Mouse (Mus musculus): ENCODE data around the gene Sec62. TPM values are rescaled to one million over a fixed set of nuclear protein-coding genes. Genes with fewer than 3 reads are reported as not detected.
"Not testable (repeated sequence)": the region's sequence is repeated elsewhere in the genome, so short reads cannot be mapped to it uniquely, and the experiment has no call there.

Gene Sec62
- polyA plus RNA-seq, 1 experiment: 113 TPM

GRCm38 (mm10) chr3:30831848-30832606 is 39.4 kb downstream of the Sec62 start:
- no peak for DNase-seq (ENCODE audit: extremely low spot score in 1 of 2, low spot score in 1 of 2)

- no peak for DNase-seq (ENCODE audit: extremely low spot score in 1 of 2, low spot score in 1 of 2)
Observed at GRCm38 (mm10) chr3:30833254-30833653, 40.6 kb downstream of the Sec62 start.

GRCm38 (mm10) chr3:30845755-30846154 is 53.1 kb downstream of the Sec62 start:
- DNase-seq (ENCODE audit: extremely low spot score in 1 of 2, low spot score in 1 of 2): no peak

- no peak for DNase-seq (ENCODE audit: extremely low spot score in 1 of 2, low spot score in 1 of 2)
Observed at GRCm38 (mm10) chr3:30847413-30847812, 54.7 kb downstream of the Sec62 start.

- no peak for DNase-seq (ENCODE audit: extremely low spot score in 1 of 2, low spot score in 1 of 2)
Observed at GRCm38 (mm10) chr3:30851422-30851821, 58.7 kb downstream of the Sec62 start.

- no peak for DNase-seq (ENCODE audit: extremely low spot score in 1 of 2, low spot score in 1 of 2)
Observed at GRCm38 (mm10) chr3:30853596-30853995, 60.9 kb downstream of the Sec62 start.

GRCm38 (mm10) chr3:30855604-30856458 is 63.2 kb downstream of the Sec62 start, which contains the start of gene Gpr160:
Gene Gpr160, plus strand, starts transcription at chr3:30855950.
- peak; percentile 16 to 64 for DNase-seq (ENCODE audit: extremely low spot score in 1 of 2, low spot score in 1 of 2)

- not testable (repeated sequence) for DNase-seq (ENCODE audit: extremely low spot score in 1 of 2, low spot score in 1 of 2)
Observed at GRCm38 (mm10) chr3:30859599-30859998, 66.9 kb downstream of the Sec62 start.

GRCm38 (mm10) chr3:30860705-30861104 is 68.0 kb downstream of the Sec62 start:
- no peak for DNase-seq (ENCODE audit: extremely low spot score in 1 of 2, low spot score in 1 of 2)

- DNase-seq (ENCODE audit: extremely low spot score in 1 of 2, low spot score in 1 of 2): no peak
Observed at GRCm38 (mm10) chr3:30863712-30864435, 71.2 kb downstream of the Sec62 start.

GRCm38 (mm10) chr3:30864640-30865039 is 72.0 kb downstream of the Sec62 start:
- no peak for DNase-seq (ENCODE audit: extremely low spot score in 1 of 2, low spot score in 1 of 2)

- no peak for DNase-seq (ENCODE audit: extremely low spot score in 1 of 2, low spot score in 1 of 2)
Observed at GRCm38 (mm10) chr3:30868176-30868575, 75.5 kb downstream of the Sec62 start.

- DNase-seq (ENCODE audit: extremely low spot score in 1 of 2, low spot score in 1 of 2): no peak
Observed at GRCm38 (mm10) chr3:30868625-30869024, 76.0 kb downstream of the Sec62 start.

GRCm38 (mm10) chr3:30869995-30870394 is 77.3 kb downstream of the Sec62 start:
- DNase-seq (ENCODE audit: extremely low spot score in 1 of 2, low spot score in 1 of 2): no peak

Other genes with a start within 250 kb of the Sec62 start
- 2.6 and 3.8 TPM in 2 replicates for gene Mecom, start 244.9 kb upstream of the Sec62 start, polyA plus RNA-seq (2012; rRNA removed)
- gene Actrt3, start 192.9 kb upstream of the Sec62 start, polyA plus RNA-seq (2012; rRNA removed): 0.62 and 0.74 TPM in 2 replicates
- 11.6 and 14.7 TPM in 2 replicates for gene Mynn, start 190.8 kb upstream of the Sec62 start, polyA plus RNA-seq (2012; rRNA removed)
- not detected in 2 replicates for gene Lrriq4, start 148.4 kb upstream of the Sec62 start, polyA plus RNA-seq (2012; rRNA removed)
- 0.08 and 0.11 TPM in 2 replicates for gene Lrrc34, start 145.0 kb upstream of the Sec62 start, polyA plus RNA-seq (2012; rRNA removed)
- not detected in 2 replicates for gene Lrrc31, start 93.0 kb upstream of the Sec62 start, polyA plus RNA-seq (2012; rRNA removed)
- 0.04 TPM in 1 of 2 replicates, not detected in the other for gene Samd7, start 46.6 kb upstream of the Sec62 start, polyA plus RNA-seq (2012; rRNA removed)
- gene Gpr160, start 63.1 kb downstream of the Sec62 start, polyA plus RNA-seq (2012; rRNA removed): 1.4 and 2.0 TPM in 2 replicates
- gene Phc3, start 176.5 kb downstream of the Sec62 start, polyA plus RNA-seq (2012; rRNA removed): 22.5 and 23.5 TPM in 2 replicates
- 38.2 and 39.1 TPM in 2 replicates for gene Prkci, start 202.9 kb downstream of the Sec62 start, polyA plus RNA-seq (2012; rRNA removed)

Measured in frontal cortex, adult 2 months (tissue).